In genomic region chr6:124770013-124770412, GRCm38 (mm10) we compare ENCODE assay signal across 10 mouse cellular contexts. TPM values are rescaled to one million over a fixed set of nuclear protein-coding genes. Genes with fewer than 3 reads are reported as not detected.
A peak's percentile ranks its signal among the peaks of the same experiment; 100 is the strongest.
DNase-seq lines count a peak whose midpoint lies in the region; ATAC-seq and TF ChIP-seq lines count a peak whose summit lies in the region.
"Had no signal": no experiment of that assay in that cellular context is flagged by ENCODE, and none has a peak within 500 bp of the region (broad histone marks: within the 10 kb centered on the region; RNA-seq: fewer than 3 reads in every experiment).

No protein-coding gene starts in this region.

- H3K27ac ChIP-seq in heart, embryonic 13.5 days (replicated peaks): no peak overlapping the region
- no peak overlapping the region for H3K27ac ChIP-seq in MEL (ENCODE audit: control insufficient read depth, low read depth, low read length)
- H3K27ac ChIP-seq in forebrain, embryonic 16.5 days (ENCODE audit: low read length): no peak overlapping the region
- H3K27ac ChIP-seq in midbrain, embryonic 10.5 days (replicated peaks): peak overlapping the region; percentile 81
- H3K27ac ChIP-seq: macrophage had no signal

- no peak for TF ChIP-seq EP300 in MEL (IDR thresholded peaks at IDR 0.05; ENCODE audit: low read depth in 1 of 2, low read length in 2 of 2)

- no peak for TF ChIP-seq RAD21 in MEL (IDR thresholded peaks at IDR 0.05; ENCODE audit: low read depth, low read length)

- peak overlapping the region; percentile 78 for H3K9ac ChIP-seq in heart, embryonic 13.5 days
- H3K9ac ChIP-seq in MEL (ENCODE audit: control insufficient read depth, low read depth, low read length, poor library complexity, severe bottlenecking): peak overlapping the region; percentile 71
- H3K9ac ChIP-seq in forebrain, embryonic 16.5 days (replicated peaks; ENCODE audit: low read depth, low read length): peak overlapping the region; percentile 77

- no peaks in the 10 kb centered on the region for H3K36me3 ChIP-seq in heart, embryonic 13.5 days
- H3K36me3 ChIP-seq in MEL (ENCODE audit: control insufficient read depth in 1 of 2, insufficient read depth in 2 of 2, low read length in 2 of 2): peaks cover 0 to 6% of the 10 kb centered on the region in 2 experiments; a peak in 1 of 4 replicates
- no peaks in the 10 kb centered on the region for H3K36me3 ChIP-seq in forebrain, embryonic 16.5 days (ENCODE audit: control insufficient read depth, insufficient read depth)
- H3K36me3 ChIP-seq in midbrain, embryonic 10.5 days: no peaks in the 10 kb centered on the region

- H3K4me3 ChIP-seq in heart, embryonic 13.5 days: peak overlapping the region; percentile 54
- peak overlapping the region; percentile 75 to 80; a peak in 3 of 4 replicates for H3K4me3 ChIP-seq in MEL (ENCODE audit: control insufficient read depth in 1 of 2, insufficient read depth in 1 of 2, low read depth in 2 of 2, low read length in 2 of 2)
- peak overlapping the region; percentile 62 for H3K4me3 ChIP-seq in forebrain, embryonic 16.5 days (replicated peaks; ENCODE audit: low read length)
- H3K4me3 ChIP-seq in midbrain, embryonic 10.5 days: peak overlapping the region; percentile 58

- no peaks in the 10 kb centered on the region; the same call in 1 of the 2 replicates for H3K79me2 ChIP-seq in MEL (ENCODE audit: control insufficient read depth, insufficient read depth, low read length, poor library complexity)

- peak overlapping the region; percentile 77 for H3K4me2 ChIP-seq in heart, embryonic 13.5 days
- H3K4me2 ChIP-seq in forebrain, embryonic 16.5 days (ENCODE audit: low read length): peak overlapping the region; percentile 86

- no peak for ATAC-seq in heart, embryonic 13.5 days (ENCODE audit: extremely low read depth, insufficient number of reproducible peaks, low FRiP score, low TSS enrichment)
- ATAC-seq in forebrain, embryonic 16.5 days: no peak

- H3K4me1 ChIP-seq in heart, embryonic 13.5 days: peaks cover 27% of the 10 kb centered on the region
- peaks cover 0 to 15% of the 10 kb centered on the region in 2 experiments; a peak in 2 of 4 replicates for H3K4me1 ChIP-seq in MEL (ENCODE audit: control insufficient read depth in 1 of 2, insufficient read depth in 2 of 2, low read length in 2 of 2)
- peaks cover 14% of the 10 kb centered on the region for H3K4me1 ChIP-seq in forebrain, embryonic 16.5 days (replicated peaks; ENCODE audit: control insufficient read depth, insufficient read depth, low read length)
- H3K4me1 ChIP-seq in midbrain, embryonic 10.5 days: peaks cover 40% of the 10 kb centered on the region

- no peaks in the 10 kb centered on the region for H3K9me3 ChIP-seq in heart, embryonic 13.5 days
- no peaks in the 10 kb centered on the region for H3K9me3 ChIP-seq in MEL (replicated peaks; ENCODE audit: insufficient read depth, low read length)
- H3K9me3 ChIP-seq in forebrain, embryonic 16.5 days (ENCODE audit: control insufficient read depth, low read length): no peaks in the 10 kb centered on the region
- H3K9me3 ChIP-seq in midbrain, embryonic 10.5 days (replicated peaks): no peaks in the 10 kb centered on the region

- 26% methylated on average over 7 of the region's 7 CpGs for WGBS in heart, embryonic 13.5 days
- WGBS in forebrain, embryonic 16.5 days: 62% methylated on average over 7 of the region's 7 CpGs
- 61% methylated on average over 7 of the region's 7 CpGs for WGBS in midbrain, embryonic 10.5 days

- peaks cover 43% of the 10 kb centered on the region for H3K27me3 ChIP-seq in heart, embryonic 13.5 days (replicated peaks)
- peaks cover 2 to 4% of the 10 kb centered on the region in 2 experiments; a peak in 3 of 4 replicates for H3K27me3 ChIP-seq in MEL (ENCODE audit: control insufficient read depth in 1 of 2, insufficient read depth in 2 of 2, low read length in 2 of 2)
- H3K27me3 ChIP-seq in forebrain, embryonic 16.5 days (replicated peaks; ENCODE audit: control insufficient read depth, insufficient read depth, low read length): no peaks in the 10 kb centered on the region
- H3K27me3 ChIP-seq in midbrain, embryonic 10.5 days (ENCODE audit: low read depth, poor library complexity, severe bottlenecking): peaks cover 78% of the 10 kb centered on the region

- DNase-seq in heart, adult 18-20 months: no peak
- DNase-seq in MEL (ENCODE audit: low read depth, low spot score): no peak
- DNase-seq in midbrain, embryonic 10.5 days (ENCODE audit: low spot score): no peak
- DNase-seq in embryo, embryonic 10.5 days (ENCODE audit: low spot score): no peak
- no peak for DNase-seq in spleen, adult 18-20 months
- DNase-seq in embryo, embryonic 10 days (ENCODE audit: low spot score): no peak

- TF ChIP-seq CTCF in MEL (IDR thresholded peaks at IDR 0.05 in 2 of 3, conservative IDR thresholded peaks at IDR 0.05 in 1 of 3; ENCODE audit: control insufficient read depth in 1 of 3, insufficient read depth in 1 of 3, low read depth in 2 of 3, low read length in 3 of 3, poor library complexity in 1 of 3, severe bottlenecking in 1 of 3): no peak

- TF ChIP-seq POLR2A in MEL (IDR thresholded peaks at IDR 0.05; ENCODE audit: control insufficient read depth in 1 of 2, insufficient read depth in 1 of 2, low read depth in 1 of 2, low read length in 2 of 2, poor library complexity in 1 of 2): no peak

TF ChIP-seq in MEL, 35 proteins besides CTCF, POLR2A, EP300 and RAD21 (continues in another document):
- no peak for TF ChIP-seq ZKSCAN1 (IDR thresholded peaks at IDR 0.05; ENCODE audit: low read depth, low read length)
- TF ChIP-seq BHLHE40 (IDR thresholded peaks at IDR 0.05; ENCODE audit: borderline replicate concordance, low read depth, low read length): no peak
- TF ChIP-seq POLR2AphosphoS2 (IDR thresholded peaks at IDR 0.05; ENCODE audit: low read length): no peak
- TF ChIP-seq KAT2A (conservative IDR thresholded peaks at IDR 0.05; ENCODE audit: low read depth, low read length): no peak
- TF ChIP-seq UBTF (IDR thresholded peaks at IDR 0.05; ENCODE audit: borderline replicate concordance, insufficient read depth, low read depth, low read length): no peak
- no peak for TF ChIP-seq JUND (IDR thresholded peaks at IDR 0.05; ENCODE audit: low read depth, low read length)
- TF ChIP-seq TAL1 (IDR thresholded peaks at IDR 0.05; ENCODE audit: low read length): no peak
- TF ChIP-seq USF1 (IDR thresholded peaks at IDR 0.05; ENCODE audit: low read depth, low read length): no peak
- TF ChIP-seq NRF1 (IDR thresholded peaks at IDR 0.05; ENCODE audit: insufficient read depth, low read depth, low read length, poor library complexity, severe bottlenecking): no peak
- no peak for TF ChIP-seq USF2 (IDR thresholded peaks at IDR 0.05; ENCODE audit: borderline replicate concordance in 1 of 2, insufficient read depth in 1 of 2, low read depth in 1 of 2, low read length in 2 of 2)
- TF ChIP-seq GABPA (IDR thresholded peaks at IDR 0.05; ENCODE audit: low read depth, low read length): no peak

RNA-seq across cellular contexts. Expression of gene Eno2, which starts 0.5 kb away (rescaled TPM):
- polyA plus RNA-seq in heart, embryonic 13.5 days (2015; fragmentation: Nextera tagmentation; extraction: Ambion mirVana): 4.6 and 4.9 TPM in 2 replicates
- 1 to 10 TPM; 2.5 to 2.7 TPM for total RNA-seq in heart, adult 18-20 months (2021)
- total RNA-seq in MEL (2012; rRNA removed): 3.2 and 5.5 TPM in 2 replicates
- polyA plus RNA-seq in MEL (2012; ENCODE audit: insufficient read depth in 1 of 2, insufficient read length in 2 of 2, low read depth in 1 of 2, low replicate concordance in 2 of 2, missing spikeins in 1 of 2): 10 to 100 TPM in 1 of 2 experiments, not detected in 1; 12.5 TPM
- polyA plus RNA-seq in forebrain, embryonic 16.5 days (2015; fragmentation: Nextera tagmentation; extraction: Ambion mirVana): 44.9 and 63.3 TPM in 2 replicates
- polyA plus RNA-seq in midbrain, embryonic 10.5 days (2016; fragmentation: Nextera tagmentation; extraction: Ambion mirVana): 4.6 and 6.5 TPM in 2 replicates

RNA-seq across cellular contexts. Expression of gene Lrrc23, which starts 9.5 kb away (rescaled TPM):
- 0.09 TPM in 1 of 2 replicates, not detected in the other for polyA plus RNA-seq in heart, embryonic 13.5 days (2015; fragmentation: Nextera tagmentation; extraction: Ambion mirVana)
- under 1 TPM; 0.55 to 0.82 TPM for total RNA-seq in heart, adult 18-20 months (2021)
- 0.10 TPM in 1 of 2 replicates, not detected in the other for total RNA-seq in MEL (2012; rRNA removed)
- polyA plus RNA-seq in MEL (2012; ENCODE audit: insufficient read depth in 1 of 2, insufficient read length in 2 of 2, low read depth in 1 of 2, low replicate concordance in 2 of 2, missing spikeins in 1 of 2): under 1 TPM in 1 of 2 experiments, not detected in 1; 0.11 TPM
- polyA plus RNA-seq in forebrain, embryonic 16.5 days (2015; fragmentation: Nextera tagmentation; extraction: Ambion mirVana): 2.5 and 4.9 TPM in 2 replicates
- 1.3 and 1.4 TPM in 2 replicates for polyA plus RNA-seq in midbrain, embryonic 10.5 days (2016; fragmentation: Nextera tagmentation; extraction: Ambion mirVana)
- polyA plus RNA-seq: macrophage had no signal

RNA-seq across cellular contexts. Expression of gene Atn1, which starts 13.7 kb away (rescaled TPM):
- 7.8 and 9.4 TPM in 2 replicates for polyA plus RNA-seq in heart, embryonic 13.5 days (2015; fragmentation: Nextera tagmentation; extraction: Ambion mirVana)
- 10 to 100 TPM; 41.1 to 46.9 TPM for total RNA-seq in heart, adult 18-20 months (2021)
- 1.6 and 1.7 TPM in 2 replicates for total RNA-seq in MEL (2012; rRNA removed)
- 10 to 100 TPM in 1 of 2 experiments, not detected in 1; 43.2 TPM for polyA plus RNA-seq in MEL (2012; ENCODE audit: insufficient read depth in 1 of 2, insufficient read length in 2 of 2, low read depth in 1 of 2, low replicate concordance in 2 of 2, missing spikeins in 1 of 2)
- 23.4 and 27.0 TPM in 2 replicates for polyA plus RNA-seq in forebrain, embryonic 16.5 days (2015; fragmentation: Nextera tagmentation; extraction: Ambion mirVana)
- polyA plus RNA-seq in midbrain, embryonic 10.5 days (2016; fragmentation: Nextera tagmentation; extraction: Ambion mirVana): 10.2 and 10.5 TPM in 2 replicates

RNA-seq across cellular contexts. Expression of gene Gm45234, which starts 14.2 kb away (rescaled TPM):
- not detected in 2 replicates for polyA plus RNA-seq in heart, embryonic 13.5 days (2015; fragmentation: Nextera tagmentation; extraction: Ambion mirVana)
- not detected for total RNA-seq in heart, adult 18-20 months (2021)
- not detected in 2 replicates for total RNA-seq in MEL (2012; rRNA removed)
- polyA plus RNA-seq in MEL (2012; ENCODE audit: insufficient read depth in 1 of 2, insufficient read length in 2 of 2, low read depth in 1 of 2, low replicate concordance in 2 of 2, missing spikeins in 1 of 2): under 1 TPM in 1 of 2 experiments, not detected in 1; 0.15 TPM
- not detected in 2 replicates for polyA plus RNA-seq in forebrain, embryonic 16.5 days (2015; fragmentation: Nextera tagmentation; extraction: Ambion mirVana)
- polyA plus RNA-seq in midbrain, embryonic 10.5 days (2016; fragmentation: Nextera tagmentation; extraction: Ambion mirVana): not detected in 2 replicates
- total RNA-seq: hematopoietic stem cell, adult 5-6 weeks had no signal
- polyA plus RNA-seq: macrophage had no signal

RNA-seq across cellular contexts. Expression of gene Grcc10, which starts 28.8 kb away (rescaled TPM):
- 364 and 411 TPM in 2 replicates for polyA plus RNA-seq in heart, embryonic 13.5 days (2015; fragmentation: Nextera tagmentation; extraction: Ambion mirVana)
- 100 to 1,000 TPM; 277 to 290 TPM for total RNA-seq in heart, adult 18-20 months (2021)
- 41.9 and 57.4 TPM in 2 replicates for total RNA-seq in MEL (2012; rRNA removed)
- polyA plus RNA-seq in MEL (2012; ENCODE audit: insufficient read depth in 1 of 2, insufficient read length in 2 of 2, low read depth in 1 of 2, low replicate concordance in 2 of 2, missing spikeins in 1 of 2): 10 to 100 TPM in 1 of 2 experiments, not detected in 1; 62.9 TPM
- 614 and 641 TPM in 2 replicates for polyA plus RNA-seq in forebrain, embryonic 16.5 days (2015; fragmentation: Nextera tagmentation; extraction: Ambion mirVana)
- polyA plus RNA-seq in midbrain, embryonic 10.5 days (2016; fragmentation: Nextera tagmentation; extraction: Ambion mirVana): 445 and 490 TPM in 2 replicates
